Mouse (Mus musculus): ENCODE data around the gene Olfr1411. TPM values are rescaled to one million over a fixed set of nuclear protein-coding genes. Genes with fewer than 3 reads are reported as not detected.

Olfr1411 gene
- polyA plus RNA-seq, 1 experiment from 2014 or later: not detected

- Histone ChIP-seq H3K27me3 (replicated peaks; ENCODE audit: control insufficient read depth, insufficient read depth, low read length) (no peaks in the 10 kb centered on the region), H3K9me3 (ENCODE audit: control insufficient read depth, low read length) (0 out of 2 replicates have a peak, but pooled peaks cover 4% of the 10 kb centered on the region), H3K36me3 (ENCODE audit: control insufficient read depth, insufficient read depth, low read length) (no peaks in the 10 kb centered on the region), H3K4me2 (ENCODE audit: low read depth, low read length) (no peak overlapping the region), H3K9ac (ENCODE audit: low read depth, low read length) (no peak overlapping the region), H3K4me3 (ENCODE audit: low read depth, low read length) (no peak overlapping the region), H3K4me1 (ENCODE audit: control insufficient read depth, insufficient read depth, low read length) (no peaks in the 10 kb centered on the region), H3K27ac (replicated peaks; ENCODE audit: low read depth, low read length) (no peak overlapping the region)
- DNase-seq (ENCODE audit: low spot score) (peak; percentile 60), ATAC-seq (ENCODE audit: low read depth) (no peak)
- WGBS: 7% methylated on average over 1 of the region's 1 CpGs
Observed at GRCm38 (mm10) chr1:92614516-92614915, 20.3 kb downstream of the Olfr1411 start.

GRCm38 (mm10) chr1:92616046-92616445, 21.8 kb downstream of the Olfr1411 start:
- Histone ChIP-seq H3K27ac (replicated peaks; ENCODE audit: low read depth, low read length) (no peak overlapping the region), H3K9me3 (ENCODE audit: control insufficient read depth, low read length) (no peaks in the 10 kb centered on the region), H3K4me1 (ENCODE audit: control insufficient read depth, insufficient read depth, low read length) (no peaks in the 10 kb centered on the region), H3K27me3 (replicated peaks; ENCODE audit: control insufficient read depth, insufficient read depth, low read length) (no peaks in the 10 kb centered on the region), H3K36me3 (ENCODE audit: control insufficient read depth, insufficient read depth, low read length) (no peaks in the 10 kb centered on the region), H3K4me3 (ENCODE audit: low read depth, low read length) (no peak overlapping the region), H3K4me2 (ENCODE audit: low read depth, low read length) (no peak overlapping the region), H3K9ac (ENCODE audit: low read depth, low read length) (no peak overlapping the region)
- ATAC-seq (ENCODE audit: low read depth) (no peak), DNase-seq (ENCODE audit: low spot score) (no peak)
- 60% methylated on average over 1 of the region's 1 CpGs for WGBS

- Histone ChIP-seq H3K4me3 (ENCODE audit: low read depth, low read length) (no peak within 1 kb of the TSS), H3K27me3 (replicated peaks; ENCODE audit: control insufficient read depth, insufficient read depth, low read length) (no peaks in the 10 kb centered on the region), H3K27ac (replicated peaks; ENCODE audit: low read depth, low read length) (no peak within 1 kb of the TSS), H3K36me3 (ENCODE audit: control insufficient read depth, insufficient read depth, low read length) (no peaks in the 10 kb centered on the region), H3K4me2 (ENCODE audit: low read depth, low read length) (no peak within 1 kb of the TSS), H3K9ac (ENCODE audit: low read depth, low read length) (no peak within 1 kb of the TSS), H3K4me1 (ENCODE audit: control insufficient read depth, insufficient read depth, low read length) (no peaks in the 10 kb centered on the region), H3K9me3 (ENCODE audit: control insufficient read depth, low read length) (no peaks in the 10 kb centered on the region)
- 51% methylated on average over 2 of the region's 2 CpGs for WGBS
- DNase-seq (ENCODE audit: low spot score): no peak
- no peak for ATAC-seq (ENCODE audit: low read depth)
Observed at GRCm38 (mm10) chr1:92617488-92617887, 23.3 kb downstream of the Olfr1411 start, which contains the start of gene Olfr12. Gene Olfr12, plus strand, starts transcription at chr1:92617788.

GRCm38 (mm10) chr1:92618360-92618759, 24.1 kb downstream of the Olfr1411 start:
- Histone ChIP-seq H3K27ac (replicated peaks; ENCODE audit: low read depth, low read length) (no peak overlapping the region), H3K27me3 (replicated peaks; ENCODE audit: control insufficient read depth, insufficient read depth, low read length) (no peaks in the 10 kb centered on the region), H3K9ac (ENCODE audit: low read depth, low read length) (no peak overlapping the region), H3K4me3 (ENCODE audit: low read depth, low read length) (no peak overlapping the region), H3K4me2 (ENCODE audit: low read depth, low read length) (no peak overlapping the region), H3K9me3 (ENCODE audit: control insufficient read depth, low read length) (no peaks in the 10 kb centered on the region), H3K4me1 (ENCODE audit: control insufficient read depth, insufficient read depth, low read length) (no peaks in the 10 kb centered on the region), H3K36me3 (ENCODE audit: control insufficient read depth, insufficient read depth, low read length) (no peaks in the 10 kb centered on the region)
- WGBS: 54% methylated on average over 4 of the region's 4 CpGs
- DNase-seq (ENCODE audit: low spot score): no peak
- ATAC-seq (ENCODE audit: low read depth): no peak

GRCm38 (mm10) chr1:92628227-92628626, 34.0 kb downstream of the Olfr1411 start:
- 46% methylated on average over 4 of the region's 4 CpGs for WGBS
- no peak overlapping the region for H3K4me3 ChIP-seq (ENCODE audit: low read depth, low read length)
- ATAC-seq (ENCODE audit: low read depth): no peak
- no peaks in the 10 kb centered on the region for H3K27me3 ChIP-seq (replicated peaks; ENCODE audit: control insufficient read depth, insufficient read depth, low read length)
- DNase-seq (ENCODE audit: low spot score): peak; percentile 52
- H3K27ac ChIP-seq (replicated peaks; ENCODE audit: low read depth, low read length): no peak overlapping the region
- H3K9ac ChIP-seq (ENCODE audit: low read depth, low read length): no peak overlapping the region
- H3K4me1 ChIP-seq (ENCODE audit: control insufficient read depth, insufficient read depth, low read length): no peaks in the 10 kb centered on the region
- no peaks in the 10 kb centered on the region for H3K9me3 ChIP-seq (ENCODE audit: control insufficient read depth, low read length)
- no peak overlapping the region for H3K4me2 ChIP-seq (ENCODE audit: low read depth, low read length)
- no peaks in the 10 kb centered on the region for H3K36me3 ChIP-seq (ENCODE audit: control insufficient read depth, insufficient read depth, low read length)

- WGBS: 73% methylated on average over 5 of the region's 5 CpGs
- Histone ChIP-seq H3K9ac (ENCODE audit: low read depth, low read length) (no peak overlapping the region), H3K27me3 (replicated peaks; ENCODE audit: control insufficient read depth, insufficient read depth, low read length) (no peaks in the 10 kb centered on the region), H3K4me2 (ENCODE audit: low read depth, low read length) (no peak overlapping the region), H3K36me3 (ENCODE audit: control insufficient read depth, insufficient read depth, low read length) (peaks cover 16% of the 10 kb centered on the region), H3K9me3 (ENCODE audit: control insufficient read depth, low read length) (no peaks in the 10 kb centered on the region), H3K4me3 (ENCODE audit: low read depth, low read length) (no peak overlapping the region), H3K27ac (replicated peaks; ENCODE audit: low read depth, low read length) (no peak overlapping the region), H3K4me1 (ENCODE audit: control insufficient read depth, insufficient read depth, low read length) (no peaks in the 10 kb centered on the region)
- no peak for DNase-seq (ENCODE audit: low spot score)
- ATAC-seq (ENCODE audit: low read depth): no peak
Observed at GRCm38 (mm10) chr1:92632196-92632595, 38.0 kb downstream of the Olfr1411 start.

- Histone ChIP-seq H3K4me3 (ENCODE audit: low read depth, low read length) (no peak overlapping the region), H3K9me3 (ENCODE audit: control insufficient read depth, low read length) (no peaks in the 10 kb centered on the region), H3K27ac (replicated peaks; ENCODE audit: low read depth, low read length) (no peak overlapping the region), H3K36me3 (ENCODE audit: control insufficient read depth, insufficient read depth, low read length) (peaks cover 23% of the 10 kb centered on the region), H3K4me2 (ENCODE audit: low read depth, low read length) (no peak overlapping the region), H3K9ac (ENCODE audit: low read depth, low read length) (no peak overlapping the region), H3K4me1 (ENCODE audit: control insufficient read depth, insufficient read depth, low read length) (no peaks in the 10 kb centered on the region), H3K27me3 (replicated peaks; ENCODE audit: control insufficient read depth, insufficient read depth, low read length) (no peaks in the 10 kb centered on the region)
- no peak for DNase-seq (ENCODE audit: low spot score)
- 57% methylated on average over 6 of the region's 6 CpGs for WGBS
- no peak for ATAC-seq (ENCODE audit: low read depth)
Observed at GRCm38 (mm10) chr1:92632948-92633347, 38.7 kb downstream of the Olfr1411 start.

GRCm38 (mm10) chr1:92633726-92634125, 39.5 kb downstream of the Olfr1411 start:
- DNase-seq (ENCODE audit: low spot score): no peak
- no peak overlapping the region for H3K9ac ChIP-seq (ENCODE audit: low read depth, low read length)
- H3K4me1 ChIP-seq (ENCODE audit: control insufficient read depth, insufficient read depth, low read length): no peaks in the 10 kb centered on the region
- H3K27ac ChIP-seq (replicated peaks; ENCODE audit: low read depth, low read length): no peak overlapping the region
- no peak for ATAC-seq (ENCODE audit: low read depth)
- H3K36me3 ChIP-seq (ENCODE audit: control insufficient read depth, insufficient read depth, low read length): peaks cover 31% of the 10 kb centered on the region
- WGBS: 81% methylated on average over 8 of the region's 8 CpGs
- H3K4me2 ChIP-seq (ENCODE audit: low read depth, low read length): no peak overlapping the region
- H3K4me3 ChIP-seq (ENCODE audit: low read depth, low read length): no peak overlapping the region
- no peaks in the 10 kb centered on the region for H3K27me3 ChIP-seq (replicated peaks; ENCODE audit: control insufficient read depth, insufficient read depth, low read length)
- no peaks in the 10 kb centered on the region for H3K9me3 ChIP-seq (ENCODE audit: control insufficient read depth, low read length)

GRCm38 (mm10) chr1:92634569-92634968, 40.4 kb downstream of the Olfr1411 start:
- Histone ChIP-seq H3K27ac (replicated peaks; ENCODE audit: low read depth, low read length) (no peak overlapping the region), H3K4me3 (ENCODE audit: low read depth, low read length) (no peak overlapping the region), H3K9ac (ENCODE audit: low read depth, low read length) (no peak overlapping the region), H3K4me2 (ENCODE audit: low read depth, low read length) (no peak overlapping the region), H3K36me3 (ENCODE audit: control insufficient read depth, insufficient read depth, low read length) (peaks cover 39% of the 10 kb centered on the region), H3K9me3 (ENCODE audit: control insufficient read depth, low read length) (no peaks in the 10 kb centered on the region), H3K27me3 (replicated peaks; ENCODE audit: control insufficient read depth, insufficient read depth, low read length) (no peaks in the 10 kb centered on the region), H3K4me1 (ENCODE audit: control insufficient read depth, insufficient read depth, low read length) (no peaks in the 10 kb centered on the region)
- 36% methylated on average over 1 of the region's 1 CpGs for WGBS
- DNase-seq (ENCODE audit: low spot score): no peak
- no peak for ATAC-seq (ENCODE audit: low read depth)

Measured in embryonic facial prominence, embryonic 14.5 days (tissue).